Mouse (Mus musculus) central nervous system, embryonic 11.5 days (tissue): ENCODE data around the gene Ppfibp2. TPM values are rescaled to one million over a fixed set of nuclear protein-coding genes. Genes with fewer than 3 reads are reported as not detected.

Experiments
- polyA plus RNA-seq: library from polyadenylated mRNA; depleted of rRNA; stranded (reverse); fragments of >200 nt; gene quantifications from 2 replicates; pipeline ENCODE4 v1.2.3, GENCODE M21; 2012; rRNA removed

Gene Ppfibp2
- polyA plus RNA-seq = 4.8 and 12.0 TPM in 2 replicates

DNA sequence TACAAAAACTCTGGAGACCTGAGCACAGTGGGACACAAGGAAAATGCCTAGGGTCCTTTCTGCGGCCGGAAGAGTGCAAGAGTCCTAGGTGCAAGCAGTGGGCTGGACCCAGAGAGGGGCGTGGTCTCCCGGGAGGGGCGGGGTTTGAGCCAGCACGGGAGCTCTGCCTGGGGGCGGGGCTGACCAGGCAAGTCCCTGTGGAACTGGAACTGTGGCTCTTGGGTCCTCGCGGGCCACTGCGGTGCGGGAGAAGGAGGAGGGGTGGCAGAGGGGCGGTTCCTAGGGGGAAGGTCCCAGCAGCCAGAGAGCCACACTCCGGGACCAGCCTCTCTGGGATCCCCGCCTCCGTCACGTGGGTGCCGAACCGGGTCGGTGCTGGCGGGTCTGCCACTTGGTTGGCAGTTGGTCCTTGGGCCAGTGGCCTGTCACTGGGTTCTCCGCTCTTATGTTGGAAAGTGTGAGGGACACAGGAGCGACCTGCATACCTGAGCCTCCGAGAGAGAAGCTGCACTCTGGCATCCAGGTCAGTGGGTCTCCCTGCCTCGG is at the start of gene Ppfibp2:
Gene Ppfibp2, plus strand, starts transcription at position 351 of the 546 bp plus-strand sequence.

GRCm38 (mm10) chr7:107567261-107567671 is 27.7 kb upstream of the Ppfibp2 start, which contains the start of gene Olfml1:
Gene Olfml1 (plus strand): TSS chr7:107567446.

GRCm38 (mm10) chr7:107625061-107625460 is 30.1 kb downstream of the Ppfibp2 start, which contains the start of gene 5330417H12Rik:
Gene 5330417H12Rik (minus strand): TSS chr7:107625161.

GRCm38 (mm10) chr7:107757308-107758151 is 162.5 kb downstream of the Ppfibp2 start, which contains the start of gene Cyb5r2:
Gene Cyb5r2 (minus strand): TSS chr7:107758032.

Other genes with a start within 250 kb of the Ppfibp2 start
- gene Syt9, start 224.5 kb upstream of the Ppfibp2 start, polyA plus RNA-seq = 4.8 and 5.1 TPM in 2 replicates
- gene Olfml1, start 27.8 kb upstream of the Ppfibp2 start, polyA plus RNA-seq = 7.4 and 9.6 TPM in 2 replicates
- not detected in 2 replicates for gene 5330417H12Rik, start 30.0 kb downstream of the Ppfibp2 start, polyA plus RNA-seq
- 0.16 and 0.24 TPM in 2 replicates for gene Cyb5r2, start 162.8 kb downstream of the Ppfibp2 start, polyA plus RNA-seq
- not detected in 2 replicates for gene Ovch2, start 206.0 kb downstream of the Ppfibp2 start, polyA plus RNA-seq
- gene Olfr467, start 217.1 kb downstream of the Ppfibp2 start, polyA plus RNA-seq = not detected in 2 replicates
- not detected in 2 replicates for gene Olfr469, start 230.3 kb downstream of the Ppfibp2 start, polyA plus RNA-seq